Mouse (Mus musculus) limb, embryonic 14.5 days (tissue): ENCODE measurements around the gene Irgm1. TPM values are rescaled to one million over a fixed set of nuclear protein-coding genes. Genes with fewer than 3 reads are reported as not detected.
A peak's percentile ranks its signal among the peaks of the same experiment; 100 is the strongest.
"Not testable (repeated sequence)": the region's sequence is repeated elsewhere in the genome, so short reads cannot be mapped to it uniquely, and the experiment has no call there.

Experiments
- ATAC-seq: fragments of 200-750 bp; cut with Nextera tagmentation; 2 replicates; pipeline ENCODE4 v1.8.0; 2017; ENCODE audit warnings: low read depth, moderate number of reproducible peaks, moderate TSS enrichment; ENCODE audit not compliant: low FRiP score
- DNase-seq: peaks from one replicate; pipeline ENCODE4 v3.0.0-alpha.2; 2015; ENCODE audit warnings: low spot score
- H3K27ac ChIP-seq: fragments of 300-500 bp; sonication (generic); replicated peaks from 2 replicates; pipeline ENCODE4 v1.5.1; 2014; ENCODE audit warnings: low read depth, mild to moderate bottlenecking, low read length, moderate library complexity, mixed read lengths
- H3K27me3 ChIP-seq: fragments of 300-500 bp; sonication (generic); 2 replicates; pipeline ENCODE4 v1.6.1; 2014; ENCODE audit warnings: low read length, mixed read lengths; ENCODE audit not compliant: control insufficient read depth, insufficient read depth
- H3K36me3 ChIP-seq: fragments of 300-500 bp; sonication (generic); 2 replicates; pipeline ENCODE4 v1.6.1; 2014; ENCODE audit warnings: mild to moderate bottlenecking, low read length, moderate library complexity, mixed read lengths; ENCODE audit not compliant: control insufficient read depth, insufficient read depth
- H3K4me1 ChIP-seq: fragments of 300-500 bp; sonication (generic); 2 replicates; pipeline ENCODE4 v1.6.1; 2014; ENCODE audit warnings: antibody characterized with exemption, low read length, mixed read lengths; ENCODE audit not compliant: control insufficient read depth, insufficient read depth
- H3K4me2 ChIP-seq: fragments of 300-500 bp; sonication (generic); replicated peaks from 2 replicates; pipeline ENCODE4 v1.6.1; 2014; ENCODE audit warnings: low read depth, mild to moderate bottlenecking, low read length, moderate library complexity; ENCODE audit not compliant: severe bottlenecking
- H3K4me3 ChIP-seq: fragments of 300-500 bp; sonication (generic); replicated peaks from 2 replicates; pipeline ENCODE4 v1.5.1; 2014; ENCODE audit warnings: low read length
- H3K9ac ChIP-seq: fragments of 300-500 bp; sonication (generic); 2 replicates; pipeline ENCODE4 v1.6.1; 2014; ENCODE audit warnings: mild to moderate bottlenecking, low read depth, low read length, moderate library complexity; ENCODE audit not compliant: severe bottlenecking
- H3K9me3 ChIP-seq: fragments of 300-500 bp; sonication (generic); 2 replicates; pipeline ENCODE4 v1.6.1; 2016; ENCODE audit warnings: low read length; ENCODE audit not compliant: control insufficient read depth
- POLR2A ChIP-seq: fragments of 200-500 bp; IDR thresholded peaks from 2 replicates; pipeline ENCODE4 v1.8.0; 2012; ENCODE audit warnings: inconsistent platforms, mild to moderate bottlenecking, moderate library complexity, borderline replicate concordance; ENCODE audit not compliant: insufficient read depth, insufficient read length; ENCODE audit errors: extremely low read depth
- WGBS: fragments of 180-500 bp; shearing (Covaris S2); extraction: QIAGEN DNeasy Blood & Tissue Kit; methylation state at CpG from one replicate; pipeline ENCODE4 v1.1.7; 2014; 5-methylcytosine and 5-hydroxymethylcytosine counted together
- polyA plus RNA-seq, 2 experiments: library from polyadenylated mRNA; depleted of rRNA in 1 of 2; stranded (reverse) in 1 of 2; unstranded in 1 of 2; fragments of >200 nt; fragmentation: Nextera tagmentation in 1 of 2; extraction: Ambion mirVana in 1 of 2; gene quantifications; 2 replicates each; pipeline versions ENCODE4 v1.2.1 to v1.2.3; 2012 to 2014

The Irgm1 gene
- polyA plus RNA-seq, 2 experiments, result 4.1 to 5.5 TPM

DNA sequence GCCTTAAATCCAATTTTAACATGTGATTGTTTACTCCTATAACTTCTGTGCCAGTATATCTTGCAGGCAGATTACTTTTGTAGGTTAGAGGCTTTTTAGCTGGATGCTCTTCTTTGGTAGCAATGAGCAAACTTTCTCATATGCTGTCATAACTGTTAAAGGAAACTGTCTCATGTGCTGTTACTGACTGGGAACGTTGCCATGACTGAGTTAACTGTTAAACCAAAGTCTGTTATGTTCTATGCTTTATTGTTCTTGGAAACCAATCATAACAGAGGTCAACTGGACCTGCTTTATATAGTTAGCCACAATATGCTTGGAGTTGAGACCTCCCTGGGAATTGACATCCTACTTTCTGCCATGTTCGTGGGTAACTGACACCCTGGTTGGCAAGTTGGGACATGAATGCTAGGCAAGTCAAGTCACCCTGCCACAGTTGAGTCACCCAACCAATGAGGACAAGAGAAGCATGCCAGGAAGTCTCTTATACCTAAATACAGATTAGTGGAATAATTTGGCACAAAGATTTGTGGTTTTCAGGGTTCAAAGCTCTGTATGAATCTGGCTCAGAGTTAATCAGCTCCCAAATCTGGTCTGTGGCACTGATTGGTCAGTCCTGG is 27.4 kb upstream of the Irgm1 start:
- Histone ChIP-seq H3K36me3 (no peaks in the 10 kb centered on the region), H3K27ac (no peak overlapping the region), H3K27me3 (no peaks in the 10 kb centered on the region), H3K4me2 (no peak overlapping the region), H3K9ac (no peak overlapping the region), H3K9me3 (no peaks in the 10 kb centered on the region), H3K4me3 (no peak overlapping the region), H3K4me1 (no peaks in the 10 kb centered on the region)
- DNase-seq, result no peak
- no peak for ATAC-seq
- WGBS, result 62% methylated on average over 2 of the region's 2 CpGs
- TF ChIP-seq POLR2A, result no peak

DNA sequence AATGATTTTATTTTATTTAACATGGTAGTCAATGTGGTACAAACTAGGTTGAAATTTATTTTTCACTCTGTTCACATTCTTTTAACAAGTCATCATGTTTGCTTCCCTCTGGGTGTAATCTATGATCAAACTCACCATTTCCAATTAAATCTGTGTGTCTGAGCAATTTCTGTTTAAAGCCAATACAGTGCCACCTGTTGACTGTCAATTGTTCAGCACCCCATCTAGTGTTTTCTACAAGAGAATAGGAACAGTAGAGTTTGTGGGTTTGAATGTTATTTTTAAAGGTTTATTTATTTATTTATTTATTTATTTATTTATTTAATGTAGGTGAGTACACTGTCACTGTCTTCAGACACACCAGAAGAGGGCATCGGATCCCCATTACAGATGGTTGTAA is 5.2 kb upstream of the Irgm1 start:
- no peak for TF ChIP-seq POLR2A
- Histone ChIP-seq H3K9ac (no peak overlapping the region), H3K4me3 (no peak overlapping the region), H3K9me3 (no peaks in the 10 kb centered on the region), H3K36me3 (no peaks in the 10 kb centered on the region), H3K4me1 (no peaks in the 10 kb centered on the region), H3K27me3 (no peaks in the 10 kb centered on the region), H3K4me2 (no peak overlapping the region), H3K27ac (no peak overlapping the region)
- DNase-seq (no peak), ATAC-seq (no peak)
- 96% methylated on average over 1 of the region's 1 CpGs for WGBS

DNA sequence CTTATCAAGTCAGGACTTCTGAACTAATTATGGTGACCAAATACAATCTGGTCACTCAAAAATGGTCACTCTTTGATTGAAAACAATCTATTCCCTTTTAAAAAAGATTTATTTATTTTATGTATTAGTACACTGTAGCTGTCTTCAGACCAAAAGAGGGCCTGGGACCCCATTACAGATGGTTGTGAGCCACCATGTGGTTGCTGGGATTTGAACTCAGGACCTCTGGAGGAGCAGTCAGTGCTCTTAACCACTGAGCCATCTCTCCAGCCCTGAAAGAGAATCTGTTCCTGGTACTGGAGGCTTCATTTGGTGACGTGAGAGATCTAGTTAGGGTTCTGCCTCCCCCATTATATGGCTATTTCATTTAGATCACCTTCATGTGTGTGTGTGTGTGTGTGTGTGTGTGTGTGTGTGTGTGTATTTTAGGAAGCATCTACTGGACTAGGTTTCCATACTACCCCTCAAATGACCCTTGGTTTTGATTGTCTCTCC is 3.9 kb upstream of the Irgm1 start:
- H3K9ac ChIP-seq, H3K36me3 ChIP-seq, H3K4me2 ChIP-seq, DNase-seq, ATAC-seq, H3K4me1 ChIP-seq, H3K27ac ChIP-seq, H3K9me3 ChIP-seq, H3K4me3 ChIP-seq, H3K27me3 ChIP-seq: not testable (repeated sequence)
- WGBS, result 64% methylated on average over 1 of the region's 1 CpGs

DNA sequence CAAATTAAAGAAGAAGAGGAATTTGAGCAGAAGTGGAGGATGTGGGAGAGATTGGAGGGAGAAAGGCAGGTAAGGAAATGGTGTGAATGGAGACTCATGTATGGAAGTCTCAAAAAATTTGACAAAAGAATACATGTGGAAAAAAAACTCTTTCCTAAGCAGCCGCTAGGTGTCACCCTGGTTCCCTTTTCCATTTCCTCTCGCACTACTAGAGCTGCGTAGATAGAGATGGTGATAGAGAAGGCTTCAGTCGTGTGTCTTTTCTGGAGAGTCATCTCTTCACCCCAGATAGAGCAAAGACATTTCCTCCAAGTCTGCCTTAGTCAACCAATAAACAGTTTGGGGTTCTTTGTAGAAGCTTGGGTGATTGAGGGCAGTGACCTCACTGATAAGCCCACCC is 3.0 kb upstream of the Irgm1 start:
- Histone ChIP-seq H3K4me3 (no peak overlapping the region), H3K27me3 (no peaks in the 10 kb centered on the region), H3K36me3 (no peaks in the 10 kb centered on the region), H3K27ac (no peak overlapping the region), H3K4me1 (no peaks in the 10 kb centered on the region), H3K9ac (no peak overlapping the region), H3K4me2 (no peak overlapping the region), H3K9me3 (no peaks in the 10 kb centered on the region)
- no peak for TF ChIP-seq POLR2A
- DNase-seq (peak; percentile 81), ATAC-seq (no peak; the same call in 1 of the 2 replicates)
- 0% methylated on average over 4 of the region's 4 CpGs for whole genome bisulfite sequencing

DNA sequence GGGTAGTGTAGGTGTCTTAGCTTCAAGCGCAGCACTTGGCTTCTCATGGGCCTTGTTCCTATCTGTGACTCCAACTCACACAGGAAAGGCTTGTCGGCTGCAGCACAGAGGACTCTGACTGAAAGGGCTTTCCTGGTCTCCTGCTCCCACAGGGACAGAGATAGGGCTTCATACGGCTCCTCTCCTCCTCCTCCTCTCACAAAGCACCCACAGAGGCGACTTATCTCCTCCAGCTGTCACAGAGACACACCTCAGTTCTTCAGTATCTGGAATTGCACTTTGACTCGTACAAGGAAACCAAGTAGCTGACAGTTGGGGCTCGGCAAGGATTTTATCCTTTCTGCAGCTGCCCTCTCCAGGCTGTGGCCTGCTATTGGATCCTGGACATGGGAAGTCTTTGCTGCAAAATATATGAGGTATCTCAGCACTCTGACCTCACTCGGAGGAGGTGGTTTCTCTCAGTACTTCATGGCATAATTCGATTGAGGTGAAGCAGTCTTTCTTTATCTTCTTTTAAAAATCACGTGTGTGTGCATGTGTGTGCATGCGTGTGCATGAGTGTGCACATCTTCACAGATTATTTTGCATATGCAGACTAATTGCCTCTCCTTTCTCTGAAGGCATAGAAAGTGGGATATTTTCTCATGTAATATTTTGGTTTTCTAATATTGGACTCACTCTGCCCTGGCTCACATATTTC is 2.3 kb upstream of the Irgm1 start:
- 63% methylated on average over 10 of the region's 10 CpGs for WGBS
- no peak overlapping the region for H3K9ac ChIP-seq
- no peaks in the 10 kb centered on the region for H3K27me3 ChIP-seq
- ATAC-seq, result no peak
- H3K4me1 ChIP-seq, result no peaks in the 10 kb centered on the region
- H3K4me2 ChIP-seq, result no peak overlapping the region
- H3K36me3 ChIP-seq, result no peaks in the 10 kb centered on the region
- H3K9me3 ChIP-seq, result no peaks in the 10 kb centered on the region
- DNase-seq, result no peak
- no peak overlapping the region for H3K4me3 ChIP-seq
- TF ChIP-seq POLR2A, result no peak
- H3K27ac ChIP-seq, result no peak overlapping the region
